Mouse (Mus musculus): Measurements from ENCODE around the gene Flot1.

- TF ChIP-seq EP300 (IDR thresholded peaks at IDR 0.05; ENCODE audit: low read depth in 1 of 2, low read length in 2 of 2) (no peak), SIN3A (IDR thresholded peaks at IDR 0.05; ENCODE audit: low read length) (no peak), E2F4 (IDR thresholded peaks at IDR 0.05; ENCODE audit: borderline replicate concordance, low read depth, low read length) (no peak), CTCF (IDR thresholded peaks at IDR 0.05 in 2 of 3, conservative IDR thresholded peaks at IDR 0.05 in 1 of 3; ENCODE audit: control insufficient read depth in 1 of 3, insufficient read depth in 1 of 3, low read depth in 2 of 3, low read length in 3 of 3, poor library complexity in 1 of 3, severe bottlenecking in 1 of 3) (no peak), POLR2AphosphoS2 (IDR thresholded peaks at IDR 0.05; ENCODE audit: low read length) (0 out of 2 replicates have a peak, but pooled peaks have one; percentile 7)
These were observed 46.5 kb downstream of the Flot1 start for GRCm38 (mm10) chr17:35869346-35870067.
